Mouse (Mus musculus): ENCODE results near the gene Fam49a. TPM values are rescaled to one million over a fixed set of nuclear protein-coding genes. Genes with fewer than 3 reads are reported as not detected.
A peak's percentile ranks its signal among the peaks of the same experiment; 100 is the strongest.
"Not testable (repeated sequence)": the region's sequence is repeated elsewhere in the genome, so short reads cannot be mapped to it uniquely, and the experiment has no call there.

The Fam49a gene
- polyA plus RNA-seq, 1 experiment from 2014 or later, result 48.8 TPM

DNA sequence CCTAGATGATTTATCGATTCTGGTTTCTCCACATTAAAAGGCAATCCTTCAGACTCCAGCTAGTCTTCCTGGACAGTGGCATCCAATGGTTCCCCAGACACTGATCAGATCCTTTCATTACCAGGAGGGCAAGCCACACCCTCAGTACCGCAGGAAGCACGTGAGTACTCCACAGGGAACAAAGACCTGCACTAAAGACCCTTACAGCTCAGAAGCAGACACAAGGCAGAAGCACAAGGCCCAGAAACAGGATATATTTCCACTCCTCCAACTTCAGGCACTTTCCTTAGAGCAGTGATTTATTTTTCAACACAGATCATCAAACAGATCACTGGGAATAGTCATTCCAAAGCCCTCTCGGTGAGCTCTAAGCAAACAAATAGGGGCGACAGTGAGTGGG, 25.0 kb upstream of the Fam49a start:
- 55% methylated on average over 5 of the region's 5 CpGs for WGBS
- Histone ChIP-seq H3K4me2 (no peak overlapping the region), H3K4me1 (replicated peaks) (no peaks in the 10 kb centered on the region), H3K9me3 (replicated peaks) (no peaks in the 10 kb centered on the region), H3K27ac (ENCODE audit: poor library complexity, severe bottlenecking) (no peak overlapping the region), H3K27me3 (replicated peaks) (no peaks in the 10 kb centered on the region), H3K9ac (no peak overlapping the region), H3K36me3 (no peaks in the 10 kb centered on the region), H3K4me3 (no peak overlapping the region)
- no peak for ATAC-seq (ENCODE audit: insufficient number of reproducible peaks, low FRiP score)

DNA sequence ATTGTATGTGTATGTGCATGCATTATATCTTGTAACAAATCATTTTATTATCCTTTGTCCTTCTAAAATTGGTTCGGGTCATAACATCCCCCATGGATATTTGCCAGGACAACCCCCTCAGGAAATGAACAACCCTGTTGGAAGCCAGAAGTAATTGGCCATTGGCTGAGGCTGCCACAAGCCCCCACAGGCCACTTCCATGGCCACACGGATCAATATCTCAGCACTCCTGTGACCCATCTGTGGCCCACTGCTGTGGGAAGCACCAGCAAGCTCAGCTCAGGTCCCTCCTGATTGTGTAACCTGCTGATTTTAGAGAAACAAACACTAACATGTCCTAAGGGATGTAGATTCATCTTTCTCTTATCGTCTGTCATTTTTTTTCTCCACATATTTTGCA, 22.4 kb upstream of the Fam49a start:
- no peak overlapping the region for H3K9ac ChIP-seq
- no peak overlapping the region for H3K4me3 ChIP-seq
- no peak overlapping the region for H3K4me2 ChIP-seq
- ATAC-seq (ENCODE audit: insufficient number of reproducible peaks, low FRiP score), result no peak
- no peaks in the 10 kb centered on the region for H3K36me3 ChIP-seq
- no peak overlapping the region for H3K27ac ChIP-seq (ENCODE audit: poor library complexity, severe bottlenecking)
- no peaks in the 10 kb centered on the region for H3K27me3 ChIP-seq (replicated peaks)
- 60% methylated on average over 3 of the region's 3 CpGs for WGBS
- no peaks in the 10 kb centered on the region for H3K4me1 ChIP-seq (replicated peaks)
- H3K9me3 ChIP-seq (replicated peaks), result no peaks in the 10 kb centered on the region

DNA sequence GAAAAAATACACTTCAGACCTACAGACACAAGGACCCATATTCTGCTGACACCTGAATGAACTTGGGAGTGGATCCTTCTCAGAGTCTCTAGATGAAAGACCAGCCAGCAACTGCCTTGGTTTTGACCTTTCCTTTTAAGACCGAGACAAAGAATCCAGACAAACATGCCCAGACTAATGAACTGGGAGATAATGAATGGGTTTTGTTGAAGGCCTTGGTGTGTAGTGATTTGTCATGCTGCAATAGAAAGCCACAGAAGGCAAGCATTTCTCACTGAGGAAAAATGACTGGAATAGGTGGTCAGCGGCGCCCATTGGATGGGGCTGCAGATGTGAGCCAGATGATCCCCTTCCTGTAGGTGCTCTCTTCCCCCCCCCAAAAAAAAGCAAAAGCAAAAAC, 18.8 kb upstream of the Fam49a start:
- Histone ChIP-seq H3K4me1 (replicated peaks) (no peaks in the 10 kb centered on the region), H3K4me3 (no peak overlapping the region), H3K9ac (no peak overlapping the region), H3K36me3 (no peaks in the 10 kb centered on the region), H3K27ac (ENCODE audit: poor library complexity, severe bottlenecking) (no peak overlapping the region), H3K9me3 (replicated peaks) (no peaks in the 10 kb centered on the region), H3K4me2 (no peak overlapping the region), H3K27me3 (replicated peaks) (no peaks in the 10 kb centered on the region)
- WGBS, result 87% methylated on average over 3 of the region's 3 CpGs
- ATAC-seq (ENCODE audit: insufficient number of reproducible peaks, low FRiP score), result no peak

DNA sequence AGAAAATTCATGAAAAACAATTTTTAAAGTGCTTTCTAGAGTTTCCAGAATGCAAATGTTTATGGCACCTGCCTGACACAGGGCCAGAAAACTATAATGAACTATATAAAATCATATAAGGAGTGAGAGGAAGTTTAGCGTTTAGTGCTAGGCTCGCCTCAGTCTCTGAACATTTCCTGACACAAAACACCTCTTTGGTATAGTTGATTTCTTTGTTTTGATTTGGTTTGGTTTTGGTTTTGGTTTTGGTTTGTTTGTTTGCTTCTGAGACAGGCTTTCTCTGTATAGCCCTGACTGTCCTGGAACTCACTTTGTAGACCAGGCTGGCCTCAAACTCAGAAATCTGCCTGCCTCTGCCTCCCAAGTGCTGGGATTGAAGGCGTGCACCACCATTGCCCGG, 14.9 kb upstream of the Fam49a start:
- H3K9me3 ChIP-seq (replicated peaks); H3K4me2 ChIP-seq; H3K36me3 ChIP-seq; H3K4me1 ChIP-seq (replicated peaks); H3K9ac ChIP-seq; H3K27ac ChIP-seq (ENCODE audit: poor library complexity, severe bottlenecking); H3K27me3 ChIP-seq (replicated peaks); H3K4me3 ChIP-seq; ATAC-seq (ENCODE audit: insufficient number of reproducible peaks, low FRiP score): not testable (repeated sequence)
- WGBS, result 86% methylated on average over 4 of the region's 4 CpGs

DNA sequence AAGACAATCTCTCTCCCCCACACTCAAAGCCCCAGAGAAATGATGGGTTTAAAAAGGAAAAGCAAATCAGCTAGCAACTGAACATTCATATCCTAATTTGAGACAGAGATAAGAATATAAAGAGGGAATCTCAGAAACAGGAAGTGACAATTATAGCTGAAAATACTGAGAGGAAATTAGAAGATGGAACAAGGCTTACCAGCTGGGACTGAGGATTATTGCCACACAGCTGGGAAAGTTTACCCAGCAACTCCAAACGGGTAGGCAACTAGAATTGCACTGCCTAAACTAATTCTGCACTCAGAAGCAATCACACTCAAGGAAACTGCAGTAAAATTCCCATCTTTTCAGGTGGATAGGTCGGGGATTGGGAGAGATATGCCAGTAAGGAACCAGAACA, 12.4 kb upstream of the Fam49a start:
- 0 out of 2 replicates have a peak, but pooled peaks cover 6% of the 10 kb centered on the region for H3K4me1 ChIP-seq (replicated peaks)
- no peak overlapping the region for H3K4me3 ChIP-seq
- WGBS, result 63% methylated on average over 2 of the region's 2 CpGs
- H3K27me3 ChIP-seq (replicated peaks), result no peaks in the 10 kb centered on the region
- no peak overlapping the region for H3K4me2 ChIP-seq
- H3K36me3 ChIP-seq, result no peaks in the 10 kb centered on the region
- H3K27ac ChIP-seq (ENCODE audit: poor library complexity, severe bottlenecking), result no peak overlapping the region
- H3K9ac ChIP-seq, result 0 out of 2 replicates have a peak overlapping the region, but pooled peaks have one; percentile 18
- no peaks in the 10 kb centered on the region for H3K9me3 ChIP-seq (replicated peaks)
- ATAC-seq (ENCODE audit: insufficient number of reproducible peaks, low FRiP score), result no peak

DNA sequence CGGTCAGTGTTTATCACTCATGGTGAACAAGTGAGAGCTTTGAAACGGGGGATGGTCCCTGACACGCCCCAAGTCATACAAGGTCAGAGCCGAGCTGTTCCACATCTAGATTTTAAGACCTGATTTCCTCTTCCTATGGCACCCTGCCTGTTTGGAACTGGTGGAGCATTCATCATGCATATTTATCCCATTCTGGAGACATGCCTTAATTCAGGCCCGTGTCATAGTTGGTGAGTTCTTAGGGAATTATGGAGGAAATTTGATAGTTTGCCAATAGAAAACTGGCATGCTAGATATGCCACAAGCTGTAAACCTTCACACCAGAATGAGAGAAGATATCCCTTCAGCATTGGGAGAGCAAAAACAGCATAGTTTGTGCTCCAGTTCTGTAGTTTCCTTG, 8.4 kb upstream of the Fam49a start:
- WGBS, result 40% methylated on average over 5 of the region's 5 CpGs
- no peaks in the 10 kb centered on the region for H3K27me3 ChIP-seq (replicated peaks)
- H3K27ac ChIP-seq (ENCODE audit: poor library complexity, severe bottlenecking), result no peak overlapping the region

DNA sequence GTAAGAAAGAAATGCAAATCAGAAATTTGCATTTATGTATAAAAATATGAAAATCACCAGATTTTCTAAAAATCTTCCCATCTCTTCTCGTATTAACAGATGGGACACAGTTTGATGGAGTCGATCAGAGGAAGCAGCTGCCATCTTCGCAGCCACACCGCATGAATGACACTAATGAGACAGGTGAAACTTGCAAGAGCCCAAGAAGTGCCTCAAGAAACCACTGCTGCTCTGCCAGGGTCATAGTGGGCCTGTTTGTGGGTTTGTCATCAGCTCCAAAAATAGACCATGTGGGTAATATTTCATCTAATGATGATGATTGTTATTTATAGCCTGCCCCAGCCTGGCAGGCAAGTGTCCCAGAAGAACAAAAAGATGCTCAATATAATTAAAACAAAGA, 7.8 kb upstream of the Fam49a start:
- H3K27ac ChIP-seq (ENCODE audit: poor library complexity, severe bottlenecking), result no peak overlapping the region
- no peak overlapping the region for H3K9ac ChIP-seq
- H3K4me2 ChIP-seq, result no peak overlapping the region
- WGBS, result 76% methylated on average over 4 of the region's 4 CpGs
- H3K4me1 ChIP-seq (replicated peaks), result 0 out of 2 replicates have a peak, but pooled peaks cover 6% of the 10 kb centered on the region
- H3K4me3 ChIP-seq, result no peak overlapping the region
- no peaks in the 10 kb centered on the region for H3K27me3 ChIP-seq (replicated peaks)
- no peak for ATAC-seq (ENCODE audit: insufficient number of reproducible peaks, low FRiP score)
- H3K36me3 ChIP-seq, result no peaks in the 10 kb centered on the region
- no peaks in the 10 kb centered on the region for H3K9me3 ChIP-seq (replicated peaks)

More for the DNA sequence above, 8.4 kb upstream of the Fam49a start:
- no peak overlapping the region for H3K4me3 ChIP-seq
- H3K4me1 ChIP-seq (replicated peaks), result 0 out of 2 replicates have a peak, but pooled peaks cover 6% of the 10 kb centered on the region
- no peak overlapping the region for H3K4me2 ChIP-seq
- no peaks in the 10 kb centered on the region for H3K9me3 ChIP-seq (replicated peaks)
- no peak for ATAC-seq (ENCODE audit: insufficient number of reproducible peaks, low FRiP score)
- H3K36me3 ChIP-seq, result no peaks in the 10 kb centered on the region
- no peak overlapping the region for H3K9ac ChIP-seq

DNA sequence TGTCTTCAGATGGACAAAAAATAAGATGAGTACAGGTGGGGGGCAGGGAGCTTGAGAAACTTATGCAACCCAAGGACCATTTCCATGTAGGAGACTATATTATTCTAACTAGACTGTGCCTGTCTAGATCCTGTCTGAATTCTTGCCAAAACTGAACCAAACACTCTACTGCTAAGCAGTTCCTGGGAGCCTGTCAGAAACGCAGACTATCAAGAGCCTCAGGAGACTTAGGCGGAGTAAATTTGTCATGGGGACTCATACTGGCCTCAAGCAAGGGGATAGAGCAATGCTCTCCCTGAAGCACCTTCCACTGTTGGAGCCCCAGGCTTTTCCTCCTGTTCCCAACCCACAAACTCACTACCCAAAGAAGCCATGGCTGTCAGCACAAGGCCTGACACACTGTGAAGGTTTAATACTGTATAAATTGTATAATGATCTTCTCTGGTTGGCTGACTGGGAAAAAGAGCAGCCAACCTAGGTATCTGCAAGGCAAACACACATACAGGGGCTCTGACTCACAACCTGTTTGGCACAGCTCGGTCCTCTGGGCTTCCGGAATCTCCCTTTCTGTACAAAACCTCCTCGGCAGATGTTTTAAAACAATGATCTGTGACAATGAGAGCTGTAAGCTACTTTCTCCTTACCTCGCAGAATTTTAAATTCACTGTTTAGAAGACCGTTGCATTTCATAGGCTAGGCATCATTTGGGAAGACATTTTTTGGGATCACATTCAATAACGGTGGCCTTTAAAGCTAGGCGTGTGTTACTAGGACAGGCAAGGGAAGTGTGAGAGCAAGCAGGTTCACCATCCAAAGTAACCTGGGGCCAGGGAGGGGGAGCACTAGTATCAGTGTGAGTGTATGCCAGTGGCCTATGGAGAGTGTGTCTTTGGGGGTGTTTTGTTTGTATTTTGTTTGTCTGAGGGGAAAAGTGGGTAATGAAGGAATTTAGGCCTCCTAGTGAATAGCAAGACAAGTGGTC, 669 bp upstream of the Fam49a start:
- H3K27me3 ChIP-seq (replicated peaks), result no peaks in the 10 kb centered on the region
- WGBS, result 67% methylated on average over 9 of the region's 9 CpGs
- H3K27ac ChIP-seq (ENCODE audit: poor library complexity, severe bottlenecking), result no peak overlapping the region
- no peak overlapping the region for H3K4me3 ChIP-seq
- peak overlapping the region; percentile 86 for H3K4me2 ChIP-seq
- peaks cover 39% of the 10 kb centered on the region for H3K4me1 ChIP-seq (replicated peaks)
- H3K36me3 ChIP-seq, result no peaks in the 10 kb centered on the region
- no peak overlapping the region for H3K9ac ChIP-seq
- no peaks in the 10 kb centered on the region for H3K9me3 ChIP-seq (replicated peaks)
- ATAC-seq (ENCODE audit: insufficient number of reproducible peaks, low FRiP score), result no peak

DNA sequence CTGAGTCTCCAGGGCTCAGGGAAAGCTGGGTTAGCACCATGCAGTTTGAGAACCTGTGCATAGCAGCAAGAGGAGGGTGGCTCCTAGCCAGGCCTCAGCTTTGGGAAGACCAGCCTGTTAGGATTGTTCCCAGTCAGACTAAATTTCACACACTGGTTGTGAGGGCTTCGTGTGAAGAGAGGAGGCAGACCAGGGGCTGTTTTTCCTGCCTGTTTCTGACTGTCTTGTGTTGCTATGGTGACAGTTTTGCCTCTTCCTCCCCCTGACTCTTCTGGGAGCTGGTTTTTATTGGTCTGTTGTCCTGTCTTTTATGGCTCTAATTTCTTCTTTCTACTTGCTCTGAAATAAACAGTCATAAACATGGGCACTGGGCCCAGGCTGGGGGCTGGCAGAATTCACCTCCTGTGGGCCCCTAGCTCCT, 1.4 kb downstream of the Fam49a start:
- peak overlapping the region; percentile 75 for H3K4me3 ChIP-seq
- H3K9ac ChIP-seq, result peak overlapping the region; percentile 87
- peaks cover 3% of the 10 kb centered on the region; the same call in 1 of the 2 replicates for H3K36me3 ChIP-seq
- ATAC-seq (ENCODE audit: insufficient number of reproducible peaks, low FRiP score), result 0 out of 2 replicates have a peak, but pooled peaks have one; percentile 34
- H3K4me1 ChIP-seq (replicated peaks), result peaks cover 59% of the 10 kb centered on the region
- H3K4me2 ChIP-seq, result peak overlapping the region; percentile 86
- WGBS, result 4% methylated on average over 1 of the region's 1 CpGs
- peak overlapping the region; percentile 76; the same call in 1 of the 2 replicates for H3K27ac ChIP-seq (ENCODE audit: poor library complexity, severe bottlenecking)
- H3K9me3 ChIP-seq (replicated peaks), result no peaks in the 10 kb centered on the region
- H3K27me3 ChIP-seq (replicated peaks), result no peaks in the 10 kb centered on the region

DNA sequence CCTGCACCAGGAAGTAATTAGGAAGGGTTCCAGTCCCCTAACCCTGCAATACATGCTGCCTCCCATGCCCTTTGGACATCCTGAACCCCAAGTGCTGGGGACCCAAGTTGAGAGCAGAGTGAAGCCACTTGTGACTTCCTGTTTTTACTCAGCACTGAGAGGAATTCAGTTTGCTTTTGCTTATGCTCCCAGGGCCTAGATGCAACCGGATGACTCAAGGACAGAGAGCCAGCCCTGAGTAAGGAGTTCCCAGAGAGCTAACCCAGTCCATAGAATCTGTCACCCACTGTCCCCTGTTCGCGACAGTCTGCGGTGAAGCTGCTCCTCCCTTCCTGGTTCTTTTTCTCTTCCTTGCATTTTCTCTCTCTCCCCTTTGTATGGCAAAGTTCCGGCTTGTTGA, 2.2 kb downstream of the Fam49a start:
- no peaks in the 10 kb centered on the region for H3K27me3 ChIP-seq (replicated peaks)
- peak overlapping the region; percentile 75 for H3K4me3 ChIP-seq
- no peak for ATAC-seq (ENCODE audit: insufficient number of reproducible peaks, low FRiP score)
- peak overlapping the region; percentile 87 for H3K9ac ChIP-seq
- 52% methylated on average over 5 of the region's 5 CpGs for WGBS
- H3K4me1 ChIP-seq (replicated peaks), result peaks cover 62% of the 10 kb centered on the region
- peak overlapping the region; percentile 86 for H3K4me2 ChIP-seq
- H3K36me3 ChIP-seq, result peaks cover 3% of the 10 kb centered on the region; the same call in 1 of the 2 replicates
- 0 out of 2 replicates have a peak overlapping the region, but pooled peaks have one; percentile 1 for H3K27ac ChIP-seq (ENCODE audit: poor library complexity, severe bottlenecking)
- no peaks in the 10 kb centered on the region for H3K9me3 ChIP-seq (replicated peaks)

DNA sequence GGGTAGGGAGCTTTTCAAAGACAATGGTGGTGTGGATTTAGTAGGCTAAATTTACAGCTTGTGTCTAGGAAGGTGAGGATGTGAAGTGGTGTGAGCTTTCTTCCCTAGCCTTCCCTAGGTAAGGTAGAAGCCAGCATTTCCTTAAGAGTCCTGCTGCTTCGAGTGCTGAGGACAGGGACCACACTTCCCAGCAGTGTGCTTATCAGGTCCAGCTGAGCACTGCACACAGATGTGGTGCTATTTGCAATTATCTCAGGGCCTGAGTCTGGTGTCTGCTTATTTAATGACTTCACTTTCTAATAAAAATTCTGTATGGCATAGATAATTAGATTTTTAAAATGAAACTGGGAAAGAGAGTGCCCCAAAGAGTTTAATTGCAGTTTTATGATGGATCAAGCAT, 4.6 kb downstream of the Fam49a start:
- Histone ChIP-seq H3K4me3 (no peak overlapping the region), H3K9ac (no peak overlapping the region), H3K27ac (ENCODE audit: poor library complexity, severe bottlenecking) (no peak overlapping the region), H3K36me3 (peaks cover 3% of the 10 kb centered on the region; the same call in 1 of the 2 replicates), H3K27me3 (replicated peaks) (no peaks in the 10 kb centered on the region), H3K4me1 (replicated peaks) (peaks cover 79% of the 10 kb centered on the region), H3K4me2 (0 out of 2 replicates have a peak overlapping the region, but pooled peaks have one; percentile 17), H3K9me3 (replicated peaks) (no peaks in the 10 kb centered on the region)
- no peak for ATAC-seq (ENCODE audit: insufficient number of reproducible peaks, low FRiP score)
- WGBS, result 12% methylated on average over 1 of the region's 1 CpGs

Data from heart, embryonic 12.5 days (tissue).